In the genomic region with DNA sequence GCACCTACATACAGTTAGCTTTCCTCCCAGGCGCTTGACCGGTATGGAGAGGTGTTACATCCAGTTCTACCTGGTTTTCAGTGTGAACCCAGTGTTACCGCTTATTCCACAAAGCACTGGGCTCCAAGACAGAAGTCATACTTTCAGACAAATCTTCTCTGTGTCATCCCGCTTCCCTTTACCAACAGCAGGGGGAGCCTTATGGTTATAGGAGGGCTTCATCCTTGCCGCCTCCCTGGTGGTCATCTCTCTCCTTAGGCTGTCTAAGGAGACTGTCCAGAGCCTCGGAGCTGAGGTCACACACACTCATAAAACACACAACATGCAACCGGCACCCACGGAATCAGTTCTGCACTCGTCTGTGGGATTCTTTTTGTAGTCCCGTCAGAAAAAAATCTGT, we compare ENCODE assay signal across 10 mouse cellular contexts. TPM values are rescaled to one million over a fixed set of nuclear protein-coding genes. Genes with fewer than 3 reads are reported as not detected.
DNase-seq lines count a peak whose midpoint lies in the region; ATAC-seq and TF ChIP-seq lines count a peak whose summit lies in the region.
"Had no signal": no experiment of that assay in that cellular context is flagged by ENCODE, and none has a peak within 500 bp of the region (broad histone marks: within the 10 kb centered on the region; RNA-seq: fewer than 3 reads in every experiment).

No protein-coding gene starts in this region.

- WGBS in forebrain, embryonic 14.5 days = 82% methylated on average over 10 of the region's 10 CpGs
- WGBS in forebrain, embryonic 15.5 days = 86% methylated on average over 10 of the region's 10 CpGs

- no peak for ATAC-seq in forebrain, embryonic 14.5 days
- no peak for ATAC-seq in forebrain, embryonic 15.5 days (replicated peaks)

- H3K9me3 ChIP-seq in forebrain, embryonic 14.5 days (replicated peaks; ENCODE audit: control insufficient read depth, low read length) = no peaks in the 10 kb centered on the region
- H3K9me3 ChIP-seq in forebrain, embryonic 15.5 days = no peaks in the 10 kb centered on the region
- no peaks in the 10 kb centered on the region for H3K9me3 ChIP-seq in CH12.LX (replicated peaks; ENCODE audit: low read length)

- dilution Hi-C loops in CH12.LX (cut with MboI; ENCODE audit: extremely low pct_ligation_motif_present, extremely low pct_unique_long_range_greater_than_20kb, low sequenced_read_pairs) = no loop called here

- H3K79me2 ChIP-seq in CH12.LX (replicated peaks; ENCODE audit: control insufficient read depth, extremely low read depth, insufficient read depth, poor library complexity, severe bottlenecking) = no peaks in the 10 kb centered on the region

- H3K4me3 ChIP-seq in forebrain, embryonic 14.5 days (ENCODE audit: low read depth, low read length) = no peak overlapping the region
- no peak overlapping the region for H3K4me3 ChIP-seq in forebrain, embryonic 15.5 days
- no peak overlapping the region for H3K4me3 ChIP-seq in left cerebral cortex, adult 2 months
- H3K4me3 ChIP-seq in CH12.LX (replicated peaks in 1 of 3; ENCODE audit: low read depth in 2 of 3, low read length in 2 of 3, poor library complexity in 1 of 3) = no peak overlapping the region

- no peaks in the 10 kb centered on the region for H3K27me3 ChIP-seq in forebrain, embryonic 14.5 days (replicated peaks; ENCODE audit: control insufficient read depth, insufficient read depth, low read length)
- H3K27me3 ChIP-seq in forebrain, embryonic 15.5 days = no peaks in the 10 kb centered on the region
- no peaks in the 10 kb centered on the region for H3K27me3 ChIP-seq in CH12.LX (replicated peaks)

- peak; percentile 51 for TF ChIP-seq CTCF in left cerebral cortex, adult 2 months (IDR thresholded peaks at IDR 0.05)
- peak in 1 of 2 experiments; percentile 55; a peak in 3 of 4 replicates for TF ChIP-seq CTCF in CH12.LX (conservative IDR thresholded peaks at IDR 0.05 in 1 of 2, IDR thresholded peaks at IDR 0.05 in 1 of 2; ENCODE audit: low read depth in 2 of 2, low read length in 2 of 2)

- TF ChIP-seq POLR2A in CH12.LX (IDR thresholded peaks at IDR 0.05; ENCODE audit: low read depth, low read length) = no peak

- H3K4me1 ChIP-seq in forebrain, embryonic 14.5 days (ENCODE audit: control insufficient read depth, insufficient read depth, low read length) = no peaks in the 10 kb centered on the region
- no peaks in the 10 kb centered on the region for H3K4me1 ChIP-seq in forebrain, embryonic 15.5 days
- no peaks in the 10 kb centered on the region for H3K4me1 ChIP-seq in CH12.LX (ENCODE audit: control insufficient read depth in 1 of 2, insufficient read depth in 2 of 2)

- DNase-seq in forebrain, embryonic 14.5 days (ENCODE audit: low spot score) = peak; percentile 27
- no peak for DNase-seq in left cerebral cortex, adult 2 months (ENCODE audit: extremely low spot score in 1 of 2, low spot score in 2 of 2)
- no peak for DNase-seq in left cerebral cortex, adult 18-20 months (ENCODE audit: low spot score in 2 of 2)
- no peak for DNase-seq in CH12.LX (ENCODE audit: extremely low read depth)
- DNase-seq in embryo, embryonic 11 days = peak; percentile 44
- no peak for DNase-seq in adrenal gland, adult 2 months
- DNase-seq in natural killer cell, adult 2 months (ENCODE audit: low spot score in 2 of 2) = no peak
- DNase-seq: cerebellum, postnatal 25 days had no signal

- TF ChIP-seq EP300 in CH12.LX (IDR thresholded peaks at IDR 0.05; ENCODE audit: low read length) = no peak

- peak; percentile 15 for TF ChIP-seq RAD21 in CH12.LX (IDR thresholded peaks at IDR 0.05; ENCODE audit: low read depth, low read length)

- H3K4me2 ChIP-seq in forebrain, embryonic 14.5 days (ENCODE audit: low read length) = no peak overlapping the region
- H3K4me2 ChIP-seq in forebrain, embryonic 15.5 days (replicated peaks) = no peak overlapping the region
- H3K4me2 ChIP-seq in CH12.LX (ENCODE audit: insufficient read depth, low read depth, poor library complexity, severe bottlenecking) = no peak overlapping the region
- H3K4me2 ChIP-seq: hindbrain, embryonic 14.5 days had no signal

- H3K27ac ChIP-seq in forebrain, embryonic 14.5 days (ENCODE audit: low read depth, low read length) = no peak overlapping the region
- no peak overlapping the region for H3K27ac ChIP-seq in forebrain, embryonic 15.5 days (replicated peaks)
- no peak overlapping the region for H3K27ac ChIP-seq in left cerebral cortex, adult 2 months
- no peak overlapping the region for H3K27ac ChIP-seq in CH12.LX (ENCODE audit: insufficient read depth, low read depth)
- H3K27ac ChIP-seq: hindbrain, embryonic 14.5 days had no signal

- H3K36me3 ChIP-seq in forebrain, embryonic 14.5 days (ENCODE audit: control insufficient read depth, insufficient read depth, low read length) = peaks cover 64% of the 10 kb centered on the region
- peaks cover 35% of the 10 kb centered on the region for H3K36me3 ChIP-seq in forebrain, embryonic 15.5 days
- H3K36me3 ChIP-seq in CH12.LX (replicated peaks in 1 of 2; ENCODE audit: control insufficient read depth in 1 of 2, insufficient read depth in 1 of 2, low read length in 1 of 2) = peaks cover 10 to 57% of the 10 kb centered on the region in 2 experiments

- intact Hi-C loops in left cerebral cortex, adult 2 months (cut with DNase I) = no loop called here

- in situ Hi-C loops in CH12.LX (cut with MboI; ENCODE audit: low pct_ligation_motif_present, low pct_unique_long_range_greater_than_20kb, low sequenced_read_pairs) = no loop called here

- H3K9ac ChIP-seq in forebrain, embryonic 14.5 days (ENCODE audit: low read length) = no peak overlapping the region
- no peak overlapping the region for H3K9ac ChIP-seq in forebrain, embryonic 15.5 days (replicated peaks)
- H3K9ac ChIP-seq in CH12.LX (ENCODE audit: insufficient read depth, low read depth) = no peak overlapping the region
- H3K9ac ChIP-seq: hindbrain, embryonic 14.5 days had no signal

TF ChIP-seq in CH12.LX, 34 proteins besides CTCF, POLR2A, EP300 and RAD21:
- TF ChIP-seq IRF4 (IDR thresholded peaks at IDR 0.05; ENCODE audit: low read depth, low read length) = no peak
- no peak for TF ChIP-seq ZMIZ1 (IDR thresholded peaks at IDR 0.05; ENCODE audit: low read depth, low read length)
- no peak for TF ChIP-seq HCFC1 (IDR thresholded peaks at IDR 0.05; ENCODE audit: low read depth, low read length)
- TF ChIP-seq POLR2AphosphoS2 (IDR thresholded peaks at IDR 0.05; ENCODE audit: low read depth, low read length) = no peak
- TF ChIP-seq TCF12 (IDR thresholded peaks at IDR 0.05; ENCODE audit: low read depth, low read length) = no peak
- TF ChIP-seq ZC3H11A (IDR thresholded peaks at IDR 0.05; ENCODE audit: low read depth, low read length) = no peak
- TF ChIP-seq GABPA (IDR thresholded peaks at IDR 0.05; ENCODE audit: insufficient replicate concordance, low read depth, low read length) = no peak
- TF ChIP-seq USF1 (IDR thresholded peaks at IDR 0.05; ENCODE audit: low read depth, low read length) = no peak
- no peak for TF ChIP-seq CHD2 (IDR thresholded peaks at IDR 0.05; ENCODE audit: low read length)
- TF ChIP-seq SMC3 (IDR thresholded peaks at IDR 0.05; ENCODE audit: low read depth, low read length) = no peak; the same call in 1 of the 2 replicates
- TF ChIP-seq E2F4 (IDR thresholded peaks at IDR 0.05; ENCODE audit: insufficient replicate concordance, low read depth, low read length) = no peak
- no peak for TF ChIP-seq ZNF384 (IDR thresholded peaks at IDR 0.05; ENCODE audit: low read depth, low read length)
- TF ChIP-seq BHLHE40 (IDR thresholded peaks at IDR 0.05; ENCODE audit: low read depth, low read length) = no peak
- TF ChIP-seq MAZ (IDR thresholded peaks at IDR 0.05; ENCODE audit: low read depth, low read length) = no peak
- TF ChIP-seq CHD1 (IDR thresholded peaks at IDR 0.05; ENCODE audit: low read depth, low read length) = no peak
- TF ChIP-seq UBTF (IDR thresholded peaks at IDR 0.05; ENCODE audit: low read depth, low read length) = no peak

RNA-seq across cellular contexts. Expression of a gene that starts 37.4 kb away (rescaled TPM):
- 8.3 and 9.1 TPM in 2 replicates for polyA plus RNA-seq in forebrain, embryonic 14.5 days (2014; fragmentation: Nextera tagmentation; extraction: Ambion mirVana)
- 13.6 and 14.1 TPM in 2 replicates for polyA plus RNA-seq in forebrain, embryonic 15.5 days (2015; fragmentation: Nextera tagmentation; extraction: Ambion mirVana)
- under 1 TPM; 0.47 to 0.50 TPM for total RNA-seq in left cerebral cortex, adult 2 months (2021)
- total RNA-seq in left cerebral cortex, adult 18-20 months (2021) = 1 to 10 TPM in 1 of 2 experiments, under 1 TPM in 1; 0.49 to 1.3 TPM
- total RNA-seq in CH12.LX (2012; rRNA removed) (1.1 and 1.8 TPM in 2 replicates), CH12.LX (2014; rRNA removed) (0.66 and 0.82 TPM in 2 replicates)
- 3.8 and 4.5 TPM in 2 replicates for polyA plus RNA-seq in CH12.LX (2012; ENCODE audit: insufficient read length, low read depth)
- total RNA-seq in adrenal gland, adult 2 months (2021) = 1 to 10 TPM; 1.4 TPM
- 0.08 and 2.0 TPM in 2 replicates for polyA plus RNA-seq in adrenal gland, adult 2 months (2012; rRNA removed)

Comparison
In these comparisons a context has a peak if more than half of its experiments do, and no peak if none do; other contexts are left out.
1. DNase-seq: peak in forebrain, embryonic 14.5 days (single experiment) and embryo, embryonic 11 days (single experiment); none in left cerebral cortex, adult 2 months (0 of 2), left cerebral cortex, adult 18-20 months (0 of 2), CH12.LX (single experiment), adrenal gland, adult 2 months (single experiment) and natural killer cell, adult 2 months (0 of 2).